Mouse (Mus musculus) E14TG2a.4 (cell line): ENCODE results near the gene Rhog.

ENCODE experiments used
- H3K27me3 ChIP-seq: 2 replicates; pipeline ENCODE4 v1.6.1; 2014; ENCODE audit warnings: low read length, control low read depth; ENCODE audit not compliant: insufficient read depth
- H3K36me3 ChIP-seq: 2 replicates; pipeline ENCODE4 v1.6.1; 2014; ENCODE audit warnings: low read length, control low read depth; ENCODE audit not compliant: insufficient read depth
- H3K4me1 ChIP-seq: replicated peaks from 2 replicates; pipeline ENCODE4 v1.6.1; 2014; ENCODE audit warnings: low read depth, low read length, control low read depth
- H3K4me3 ChIP-seq: replicated peaks from 2 replicates; pipeline ENCODE4 v1.5.1; 2014; ENCODE audit warnings: mild to moderate bottlenecking, low read length
- H3K9me3 ChIP-seq: 2 replicates; pipeline ENCODE4 v1.6.1; 2014; ENCODE audit warnings: low read length, control low read depth
- CTCF ChIP-seq: conservative IDR thresholded peaks from 2 replicates; pipeline ENCODE4 v1.5.1; 2014; ENCODE audit warnings: low read length
- NANOG ChIP-seq: IDR thresholded peaks from 2 replicates; pipeline ENCODE4 v1.6.1; 2014; ENCODE audit warnings: borderline replicate concordance, low read length, mixed read lengths
- POU5F1 ChIP-seq: IDR thresholded peaks from 2 replicates; pipeline ENCODE4 v1.6.1; 2014; ENCODE audit warnings: low read length, borderline replicate concordance

Gene Rhog

GRCm38 (mm10) chr7:102222336-102222735 lies 33.5 kb downstream of the Rhog start:
- Histone ChIP-seq H3K4me1 (peaks cover 24% of the 10 kb centered on the region), H3K4me3 (peak overlapping the region; percentile 88), H3K9me3 (no peaks in the 10 kb centered on the region), H3K36me3 (peaks cover 20% of the 10 kb centered on the region), H3K27me3 (no peaks in the 10 kb centered on the region)
- TF ChIP-seq CTCF, result peak; percentile 22
- no peak for TF ChIP-seq NANOG

GRCm38 (mm10) chr7:102221899-102222298 lies 34.0 kb downstream of the Rhog start:
- H3K27me3 ChIP-seq, result no peaks in the 10 kb centered on the region
- no peak overlapping the region for H3K4me3 ChIP-seq
- TF ChIP-seq NANOG, result no peak
- no peak for TF ChIP-seq CTCF
- no peak for TF ChIP-seq POU5F1
- H3K9me3 ChIP-seq, result no peaks in the 10 kb centered on the region
- H3K36me3 ChIP-seq, result peaks cover 15% of the 10 kb centered on the region
- peaks cover 24% of the 10 kb centered on the region for H3K4me1 ChIP-seq

- no peaks in the 10 kb centered on the region for H3K27me3 ChIP-seq
- peaks cover 14% of the 10 kb centered on the region for H3K36me3 ChIP-seq
- peaks cover 39% of the 10 kb centered on the region for H3K4me1 ChIP-seq
- H3K4me3 ChIP-seq, result peak overlapping the region; percentile 93
- TF ChIP-seq NANOG, result no peak
- no peak for TF ChIP-seq CTCF
- no peak for TF ChIP-seq POU5F1
- no peaks in the 10 kb centered on the region for H3K9me3 ChIP-seq
These were observed 44.8 kb downstream of the Rhog start for GRCm38 (mm10) chr7:102211071-102211470.

GRCm38 (mm10) chr7:102209756-102210721 lies 45.8 kb downstream of the Rhog start, which contains the start of the genes Nup98 and Pgap2:
Nup98 (minus strand) TSS chr7:102210176.
Pgap2 (plus strand) TSS chr7:102210208.
- TF ChIP-seq POU5F1, result no peak
- TF ChIP-seq CTCF, result no peak
- no peak for TF ChIP-seq NANOG
- Histone ChIP-seq H3K9me3 (no peaks in the 10 kb centered on the region), H3K36me3 (peaks cover 21% of the 10 kb centered on the region), H3K27me3 (no peaks in the 10 kb centered on the region), H3K4me3 (peak within 1 kb of the TSS; percentile 93), H3K4me1 (peaks cover 49% of the 10 kb centered on the region)

GRCm38 (mm10) chr7:102208806-102209363 lies 47.0 kb downstream of the Rhog start:
- peaks cover 61% of the 10 kb centered on the region for H3K4me1 ChIP-seq
- peaks cover 32% of the 10 kb centered on the region for H3K36me3 ChIP-seq
- H3K9me3 ChIP-seq, result no peaks in the 10 kb centered on the region
- no peaks in the 10 kb centered on the region for H3K27me3 ChIP-seq
- no peak for TF ChIP-seq POU5F1
- TF ChIP-seq CTCF, result no peak
- no peak for TF ChIP-seq NANOG
- H3K4me3 ChIP-seq, result peak overlapping the region; percentile 93

GRCm38 (mm10) chr7:102205646-102206045 lies 50.2 kb downstream of the Rhog start:
- H3K4me3 ChIP-seq, result no peak overlapping the region
- TF ChIP-seq POU5F1 (no peak), CTCF (0 out of 2 replicates have a peak, but pooled peaks have one; percentile 8)
- H3K4me1 ChIP-seq, result peaks cover 81% of the 10 kb centered on the region
- H3K9me3 ChIP-seq, result no peaks in the 10 kb centered on the region
- peaks cover 38% of the 10 kb centered on the region for H3K36me3 ChIP-seq
- no peaks in the 10 kb centered on the region for H3K27me3 ChIP-seq

- Histone ChIP-seq H3K9me3 (no peaks in the 10 kb centered on the region), H3K27me3 (no peaks in the 10 kb centered on the region), H3K4me1 (peaks cover 89% of the 10 kb centered on the region), H3K4me3 (no peak overlapping the region; the same call in 1 of the 2 replicates), H3K36me3 (peaks cover 42% of the 10 kb centered on the region)
- TF ChIP-seq POU5F1 (no peak), NANOG (no peak), CTCF (no peak)
These were observed 51.5 kb downstream of the Rhog start for GRCm38 (mm10) chr7:102204296-102204857.

- H3K9me3 ChIP-seq, result no peaks in the 10 kb centered on the region
- peaks cover 80% of the 10 kb centered on the region for H3K4me1 ChIP-seq
- 0 out of 2 replicates have a peak overlapping the region, but pooled peaks have one; percentile 33 for H3K4me3 ChIP-seq
- peaks cover 31% of the 10 kb centered on the region for H3K36me3 ChIP-seq
- H3K27me3 ChIP-seq, result no peaks in the 10 kb centered on the region
- no peak for TF ChIP-seq POU5F1
- TF ChIP-seq NANOG, result no peak; the same call in 1 of the 2 replicates
- TF ChIP-seq CTCF, result no peak
These were observed 54.7 kb downstream of the Rhog start for GRCm38 (mm10) chr7:102200996-102201785.
